Mouse (Mus musculus) megakaryocyte, embryonic 14.5 days (primary cell): ENCODE measurements around the gene Pigv.

Source experiments
- FLI1 ChIP-seq: IDR thresholded peaks from 2 replicates; pipeline ENCODE4 v1.6.1; 2012; ENCODE audit warnings: low read length, inconsistent platforms, mixed read lengths
- GATA1 ChIP-seq: IDR thresholded peaks from 3 replicates; pipeline ENCODE4 v1.6.1; 2012; ENCODE audit warnings: mixed read lengths, low read length, inconsistent platforms, borderline replicate concordance

- TF ChIP-seq GATA1 (no peak), FLI1 (no peak)
Measured at GRCm38 (mm10) chr4:133673666-133674330, 1.4 kb upstream of the Pigv start.
